Mouse (Mus musculus): ENCODE measurements around the gene Ndufs7.

GRCm38 (mm10) chr10:80271186-80271843 is 22.4 kb downstream of the Ndufs7 start:
- TF ChIP-seq EP300 (IDR thresholded peaks at IDR 0.05; ENCODE audit: insufficient read depth, low read depth, low read length) (no peak), POLR2A (IDR thresholded peaks at IDR 0.05; ENCODE audit: insufficient read depth, low read depth, low read length) (0 out of 2 replicates have a peak, but pooled peaks have one; percentile 14), CTCF (IDR thresholded peaks at IDR 0.05) (no peak)

Data from heart, adult 2 months (tissue).